Mouse (Mus musculus) forebrain, embryonic 16.5 days (tissue): ENCODE measurements around the gene Acap2. TPM values are rescaled to one million over a fixed set of nuclear protein-coding genes. Genes with fewer than 3 reads are reported as not detected.

Source experiments
- ATAC-seq: fragments of 200-750 bp; cut with Nextera tagmentation; 2 replicates; pipeline ENCODE4 v1.8.0; 2017; ENCODE audit warnings: mild to moderate bottlenecking, moderate library complexity
- H3K27ac ChIP-seq: fragments of 300-500 bp; sonication (generic); 2 replicates; pipeline ENCODE4 v1.5.1; 2014; ENCODE audit warnings: low read length, control low read depth
- H3K27me3 ChIP-seq: fragments of 300-500 bp; sonication (generic); replicated peaks from 2 replicates; pipeline ENCODE4 v1.6.1; 2014; ENCODE audit warnings: low read length; ENCODE audit not compliant: control insufficient read depth, insufficient read depth
- H3K36me3 ChIP-seq: fragments of 300-500 bp; sonication (generic); 2 replicates; pipeline ENCODE4 v1.6.1; 2014; ENCODE audit not compliant: control insufficient read depth, insufficient read depth
- H3K4me1 ChIP-seq: fragments of 300-500 bp; sonication (generic); replicated peaks from 2 replicates; pipeline ENCODE4 v1.6.1; 2014; ENCODE audit warnings: low read length; ENCODE audit not compliant: control insufficient read depth, insufficient read depth
- H3K4me2 ChIP-seq: fragments of 300-500 bp; sonication (generic); 2 replicates; pipeline ENCODE4 v1.6.1; 2014; ENCODE audit warnings: mild to moderate bottlenecking, low read length, control low read depth
- H3K4me3 ChIP-seq: fragments of 300-500 bp; sonication (generic); replicated peaks from 2 replicates; pipeline ENCODE4 v1.5.1; 2014; ENCODE audit warnings: mild to moderate bottlenecking, low read length, control low read depth
- H3K9ac ChIP-seq: fragments of 300-500 bp; sonication (generic); replicated peaks from 2 replicates; pipeline ENCODE4 v1.6.1; 2014; ENCODE audit warnings: low read depth, low read length, control low read depth
- H3K9me3 ChIP-seq: fragments of 300-500 bp; sonication (generic); 2 replicates; pipeline ENCODE4 v1.6.1; 2016; ENCODE audit warnings: low read length; ENCODE audit not compliant: control insufficient read depth
- WGBS: fragments of 180-500 bp; shearing (Covaris S2); extraction: QIAGEN DNeasy Blood & Tissue Kit; methylation state at CpG from one replicate; pipeline ENCODE4 v1.1.7; 2014; 5-methylcytosine and 5-hydroxymethylcytosine counted together
- polyA plus RNA-seq: library from polyadenylated mRNA; unstranded; fragments of >200 nt; fragmentation: Nextera tagmentation; extraction: Ambion mirVana; gene quantifications from 2 replicates; pipeline ENCODE4 v1.2.1, GENCODE M21; 2015

Gene Acap2
- polyA plus RNA-seq, 1 experiment from 2014 or later = 12.7 TPM

GRCm38 (mm10) chr16:31043136-31043535 lies 157.9 kb downstream of the Acap2 start:
- ATAC-seq = no peak
- Histone ChIP-seq H3K9ac (no peak overlapping the region), H3K36me3 (no peaks in the 10 kb centered on the region; the same call in 1 of the 2 replicates), H3K4me3 (no peak overlapping the region), H3K27ac (no peak overlapping the region), H3K9me3 (no peaks in the 10 kb centered on the region), H3K27me3 (no peaks in the 10 kb centered on the region), H3K4me2 (no peak overlapping the region), H3K4me1 (peaks cover 15% of the 10 kb centered on the region)
- 90% methylated on average over 5 of the region's 5 CpGs for WGBS

Other genes with a start within 250 kb of the Acap2 start
- gene Xxylt1, start 119.8 kb downstream of the Acap2 start, polyA plus RNA-seq = 9.6 and 9.7 TPM in 2 replicates
- gene Ppp1r2, start 74.0 kb upstream of the Acap2 start, polyA plus RNA-seq = 83.3 and 101 TPM in 2 replicates
- gene Apod, start 113.6 kb upstream of the Acap2 start, polyA plus RNA-seq = 63.1 and 94.4 TPM in 2 replicates
- gene Bdh1, start 221.0 kb upstream of the Acap2 start, polyA plus RNA-seq = 152 and 155 TPM in 2 replicates